Mouse (Mus musculus) bone marrow, adult 2 months (tissue): ENCODE measurements around the gene Myh14.

Experiments used
- CTCF ChIP-seq: fragments of 200-500 bp; IDR thresholded peaks from 2 replicates; pipeline ENCODE4 v1.5.1; 2011; ENCODE audit warnings: low read length, control low read depth; ENCODE audit not compliant: control insufficient read depth, insufficient read depth
- POLR2A ChIP-seq: fragments of 200-500 bp; IDR thresholded peaks from 2 replicates; pipeline ENCODE4 v1.6.1; 2011; ENCODE audit warnings: low read depth, mild to moderate bottlenecking, control low read depth, low read length, borderline replicate concordance; ENCODE audit not compliant: control insufficient read depth

DNA sequence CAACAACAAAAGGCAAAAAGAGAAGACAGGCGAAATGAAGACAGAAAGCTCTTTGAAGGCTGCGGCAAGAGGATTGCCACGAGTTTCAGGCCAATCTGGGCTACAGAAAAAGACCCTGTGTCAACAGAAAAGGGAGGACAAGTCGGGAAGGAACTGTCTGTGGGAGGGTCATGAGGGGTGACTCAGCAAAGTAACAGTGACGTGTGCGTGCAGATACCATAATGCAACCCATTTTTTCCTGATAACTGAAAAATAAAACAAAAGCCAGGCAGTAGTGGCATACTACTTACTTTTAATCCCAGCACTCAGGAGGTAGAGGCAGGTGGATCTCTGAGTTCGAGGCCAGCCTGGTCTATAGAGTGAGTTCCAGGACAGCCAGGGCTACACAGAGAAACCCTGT is 27.3 kb upstream of the Myh14 start:
- TF ChIP-seq CTCF = no peak
- TF ChIP-seq POLR2A = no peak
